Mouse (Mus musculus) thymus, adult 2 months (tissue): ENCODE measurements at regions not wholly inside any gene's neighbourhood (a gene's known extent, or its start where the extent isn't known, plus 50 kb on each side); places are given as distances from the start of the nearest gene placed in this dataset.

Experiments used
- DNase-seq: peaks from one replicate; pipeline ENCODE4 v3.0.0; 2021
- H3K27ac ChIP-seq: fragments of 200-500 bp; 2 replicates; pipeline ENCODE4 v1.5.1; 2012; ENCODE audit warnings: low read length, control low read depth; ENCODE audit not compliant: control insufficient read depth, insufficient read depth
- H3K27me3 ChIP-seq: fragments of 200-500 bp; 2 replicates; pipeline ENCODE4 v1.6.1; 2012; ENCODE audit warnings: mild to moderate bottlenecking, low read length, moderate library complexity, mixed read lengths; ENCODE audit not compliant: control insufficient read depth, insufficient read depth
- H3K36me3 ChIP-seq: fragments of 200-500 bp; 2 replicates; pipeline ENCODE4 v1.6.1; 2012; ENCODE audit warnings: mild to moderate bottlenecking, low read length, moderate library complexity; ENCODE audit not compliant: control insufficient read depth, insufficient read depth
- H3K4me1 ChIP-seq: fragments of 200-500 bp; replicated peaks from 2 replicates; pipeline ENCODE4 v1.6.1; 2012; ENCODE audit warnings: low read length; ENCODE audit not compliant: control insufficient read depth, insufficient read depth
- H3K4me3 ChIP-seq: fragments of 200-500 bp; 2 replicates; pipeline ENCODE4 v1.5.1; 2012; ENCODE audit warnings: mild to moderate bottlenecking, low read length, control low read depth, moderate library complexity; ENCODE audit not compliant: control insufficient read depth, insufficient read depth
- CTCF ChIP-seq: fragments of 200-500 bp; IDR thresholded peaks from 2 replicates; pipeline ENCODE4 v1.5.1; 2012; ENCODE audit warnings: mild to moderate bottlenecking, control low read depth, low read length, moderate library complexity, borderline replicate concordance; ENCODE audit not compliant: control insufficient read depth, poor library complexity, insufficient read depth; ENCODE audit errors: extremely low read depth
- POLR2A ChIP-seq: fragments of 200-500 bp; IDR thresholded peaks from 2 replicates; pipeline ENCODE4 v1.6.1; 2012; ENCODE audit warnings: mild to moderate bottlenecking, low read length, control low read depth, moderate library complexity; ENCODE audit not compliant: control insufficient read depth, poor library complexity, insufficient read depth; ENCODE audit errors: extremely low read depth
- WGBS: fragments of 180-500 bp; shearing (Covaris S2); methylation state at CpG from one replicate; pipeline ENCODE4 v1.1.7; 2018; 5-methylcytosine and 5-hydroxymethylcytosine counted together

- Histone ChIP-seq H3K27ac (no peak overlapping the region), H3K36me3 (no peaks in the 10 kb centered on the region), H3K4me3 (no peak overlapping the region), H3K4me1 (no peaks in the 10 kb centered on the region), H3K27me3 (no peaks in the 10 kb centered on the region)
- no peak for DNase-seq
- WGBS = 8% methylated on average over 11 of the region's 11 CpGs
- TF ChIP-seq POLR2A (no peak), CTCF (no peak)
Measured at GRCm38 (mm10) chr8:113985471-113985870, 136.9 kb upstream of the Adamts18 start.

- TF ChIP-seq POLR2A = no peak
- TF ChIP-seq CTCF = no peak
- 7% methylated on average over 7 of the region's 7 CpGs for WGBS
- DNase-seq = no peak
Measured at GRCm38 (mm10) chr8:113985948-113986347, 137.4 kb upstream of the Adamts18 start.

GRCm38 (mm10) chr8:113990718-113991117 is 142.2 kb upstream of the Adamts18 start:
- Histone ChIP-seq H3K27ac (no peak overlapping the region), H3K4me1 (no peaks in the 10 kb centered on the region), H3K4me3 (no peak overlapping the region), H3K36me3 (no peaks in the 10 kb centered on the region), H3K27me3 (no peaks in the 10 kb centered on the region)
- 91% methylated on average over 9 of the region's 9 CpGs for WGBS
- no peak for DNase-seq
- TF ChIP-seq POLR2A (no peak), CTCF (no peak)

More at GRCm38 (mm10) chr8:113985948-113986347, 137.4 kb upstream of the Adamts18 start:
- H3K27ac ChIP-seq = no peak overlapping the region
- H3K4me3 ChIP-seq = no peak overlapping the region
- H3K27me3 ChIP-seq = no peaks in the 10 kb centered on the region
- no peaks in the 10 kb centered on the region for H3K4me1 ChIP-seq
- H3K36me3 ChIP-seq = no peaks in the 10 kb centered on the region

- DNase-seq = no peak
- Histone ChIP-seq H3K4me1 (no peaks in the 10 kb centered on the region), H3K27me3 (no peaks in the 10 kb centered on the region), H3K36me3 (no peaks in the 10 kb centered on the region), H3K4me3 (no peak overlapping the region), H3K27ac (no peak overlapping the region)
- TF ChIP-seq POLR2A (no peak), CTCF (no peak)
- 60% methylated on average over 6 of the region's 6 CpGs for WGBS
Measured at GRCm38 (mm10) chr8:113998881-113999280, 134.5 kb upstream of the Nudt7 start.

GRCm38 (mm10) chr8:114001674-114002073 is 131.7 kb upstream of the Nudt7 start:
- H3K36me3 ChIP-seq = no peaks in the 10 kb centered on the region
- H3K4me1 ChIP-seq = no peaks in the 10 kb centered on the region
- H3K27me3 ChIP-seq = no peaks in the 10 kb centered on the region
- DNase-seq = no peak
- no peak for TF ChIP-seq CTCF
- no peak for TF ChIP-seq POLR2A
- no peak overlapping the region for H3K27ac ChIP-seq
- no peak overlapping the region for H3K4me3 ChIP-seq
- 74% methylated on average over 2 of the region's 2 CpGs for WGBS

- DNase-seq = no peak
- Histone ChIP-seq H3K4me1 (no peaks in the 10 kb centered on the region), H3K27me3 (no peaks in the 10 kb centered on the region), H3K4me3 (no peak overlapping the region), H3K36me3 (no peaks in the 10 kb centered on the region), H3K27ac (no peak overlapping the region)
- no peak for TF ChIP-seq POLR2A
- TF ChIP-seq CTCF = no peak
- 89% methylated on average over 7 of the region's 7 CpGs for WGBS
Measured at GRCm38 (mm10) chr8:114004436-114004835, 128.9 kb upstream of the Nudt7 start.

GRCm38 (mm10) chr8:114006587-114006986 is 126.8 kb upstream of the Nudt7 start:
- no peak for TF ChIP-seq POLR2A
- no peak for TF ChIP-seq CTCF
- Histone ChIP-seq H3K4me3 (no peak overlapping the region), H3K36me3 (no peaks in the 10 kb centered on the region), H3K27ac (no peak overlapping the region), H3K4me1 (no peaks in the 10 kb centered on the region), H3K27me3 (no peaks in the 10 kb centered on the region)
- WGBS = 68% methylated on average over 5 of the region's 5 CpGs
- no peak for DNase-seq
